Mouse (Mus musculus) olfactory bulb, adult 2 months (tissue): ENCODE data around the gene Tmem132b.

Source experiments
- CTCF ChIP-seq: fragments of 200-500 bp; IDR thresholded peaks from 2 replicates; pipeline ENCODE4 v1.5.1; 2012; ENCODE audit warnings: low read depth, mild to moderate bottlenecking, low read length, moderate library complexity; ENCODE audit not compliant: insufficient read depth
- POLR2A ChIP-seq: fragments of 200-500 bp; IDR thresholded peaks from 2 replicates; pipeline ENCODE4 v1.6.1; 2012; ENCODE audit warnings: mild to moderate bottlenecking, low read depth, low read length, moderate library complexity; ENCODE audit not compliant: insufficient read depth

GRCm38 (mm10) chr5:125568457-125568856, 36.9 kb downstream of the Tmem132b start:
- no peak for TF ChIP-seq CTCF
- no peak for TF ChIP-seq POLR2A
